Mouse (Mus musculus) brown adipose tissue, adult 24 weeks (tissue): ENCODE data around the gene Il20. TPM values are rescaled to one million over a fixed set of nuclear protein-coding genes. Genes with fewer than 3 reads are reported as not detected.

Experiments
- H3K27ac ChIP-seq: fragments of 200-500 bp; replicated peaks from 2 replicates; pipeline ENCODE4 v1.5.1; 2012; ENCODE audit warnings: low read depth, mild to moderate bottlenecking, low read length
- H3K4me1 ChIP-seq: fragments of 200-500 bp; 2 replicates; pipeline ENCODE4 v1.6.1; 2012; ENCODE audit warnings: low read length, mixed read lengths; ENCODE audit not compliant: control insufficient read depth, insufficient read depth, insufficient read length
- H3K4me3 ChIP-seq: fragments of 200-500 bp; 2 replicates; pipeline ENCODE4 v1.5.1; 2012; ENCODE audit warnings: low read depth, mild to moderate bottlenecking, low read length, moderate library complexity; ENCODE audit not compliant: insufficient read depth
- polyA plus RNA-seq: library from polyadenylated mRNA; stranded (reverse); fragments of >200 nt; gene quantifications from 2 replicates; pipeline ENCODE4 v1.2.4, GENCODE M21; 2012; ENCODE audit not compliant: missing spikeins, insufficient read depth, insufficient read length

Gene Il20
- polyA plus RNA-seq, result not detected in 2 replicates

DNA sequence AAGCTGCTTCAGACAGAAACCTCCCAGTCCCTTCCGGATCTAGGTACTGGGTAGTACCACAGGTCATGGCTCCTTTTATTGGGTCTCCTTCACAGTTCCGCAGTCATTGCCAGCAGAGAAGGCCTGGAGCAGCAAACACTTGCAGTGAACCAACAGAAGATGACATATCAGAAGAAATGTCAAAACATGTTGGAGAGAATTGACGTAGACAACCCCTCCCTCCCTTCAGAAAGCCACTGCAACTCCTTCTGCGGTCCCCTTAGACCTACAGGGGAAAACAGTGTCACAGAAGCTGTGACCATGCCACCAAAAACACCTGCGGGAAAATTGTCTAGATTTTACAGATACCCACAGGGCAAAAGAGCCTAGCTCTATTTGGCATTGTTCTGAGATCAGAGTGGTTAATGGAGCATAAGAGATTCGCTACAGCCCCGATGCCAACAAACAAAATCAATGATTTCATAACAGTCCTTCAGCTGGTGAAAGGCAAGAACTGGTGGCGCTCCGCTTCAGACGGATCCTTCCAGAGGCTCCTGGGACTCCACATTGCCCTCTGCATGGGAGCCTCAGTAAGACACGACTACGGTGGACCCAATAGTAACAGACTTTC is at the start of gene Il20:
Il20 (minus strand) TSS at position 51 of the 610 bp plus-strand sequence.
- Histone ChIP-seq H3K27ac (no peak within 1 kb of the TSS), H3K4me3 (no peak within 1 kb of the TSS), H3K4me1 (no peaks in the 10 kb centered on the region)

DNA sequence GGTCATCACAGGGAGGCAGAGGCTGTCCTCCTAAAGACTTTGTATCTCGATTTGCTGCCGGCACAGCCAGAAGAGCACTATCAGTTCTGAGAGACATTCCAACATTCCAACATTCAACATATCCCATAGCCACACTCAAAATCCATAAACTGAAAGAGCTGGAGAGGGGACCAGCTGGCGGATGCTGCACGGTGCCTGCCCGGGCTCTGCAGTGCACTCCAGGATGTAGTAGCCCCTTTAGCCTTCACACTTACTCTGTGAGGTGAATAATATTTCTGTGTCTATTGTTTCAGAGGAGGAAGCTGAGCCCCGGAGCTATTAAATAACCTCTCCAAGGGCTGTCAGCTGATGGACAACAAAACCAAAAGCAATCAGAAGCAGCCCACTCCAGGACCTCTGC is 35.7 kb upstream of the Il20 start:
- Histone ChIP-seq H3K4me3 (no peak overlapping the region), H3K27ac (no peak overlapping the region), H3K4me1 (no peaks in the 10 kb centered on the region)

DNA sequence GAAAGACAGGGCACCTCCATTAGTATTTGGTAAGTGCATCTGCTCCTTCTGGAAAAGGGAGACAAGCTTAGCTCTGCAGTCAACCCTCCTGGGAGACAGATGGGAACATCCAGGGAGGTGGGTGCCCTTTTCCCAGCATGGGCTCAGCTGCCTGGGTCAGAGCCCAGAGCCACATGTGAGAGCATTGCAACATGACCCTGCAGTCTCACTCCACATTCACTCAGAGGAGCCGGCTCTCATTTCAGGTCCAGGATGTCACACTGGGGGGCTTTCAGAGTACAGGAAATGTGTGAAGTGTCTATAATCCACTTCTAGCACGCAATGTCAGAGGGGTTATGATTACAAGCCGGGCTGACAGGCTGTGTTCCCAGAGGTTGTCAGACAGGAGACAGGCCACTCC is 30.6 kb upstream of the Il20 start:
- no peaks in the 10 kb centered on the region for H3K4me1 ChIP-seq
- H3K27ac ChIP-seq, result no peak overlapping the region
- H3K4me3 ChIP-seq, result no peak overlapping the region

DNA sequence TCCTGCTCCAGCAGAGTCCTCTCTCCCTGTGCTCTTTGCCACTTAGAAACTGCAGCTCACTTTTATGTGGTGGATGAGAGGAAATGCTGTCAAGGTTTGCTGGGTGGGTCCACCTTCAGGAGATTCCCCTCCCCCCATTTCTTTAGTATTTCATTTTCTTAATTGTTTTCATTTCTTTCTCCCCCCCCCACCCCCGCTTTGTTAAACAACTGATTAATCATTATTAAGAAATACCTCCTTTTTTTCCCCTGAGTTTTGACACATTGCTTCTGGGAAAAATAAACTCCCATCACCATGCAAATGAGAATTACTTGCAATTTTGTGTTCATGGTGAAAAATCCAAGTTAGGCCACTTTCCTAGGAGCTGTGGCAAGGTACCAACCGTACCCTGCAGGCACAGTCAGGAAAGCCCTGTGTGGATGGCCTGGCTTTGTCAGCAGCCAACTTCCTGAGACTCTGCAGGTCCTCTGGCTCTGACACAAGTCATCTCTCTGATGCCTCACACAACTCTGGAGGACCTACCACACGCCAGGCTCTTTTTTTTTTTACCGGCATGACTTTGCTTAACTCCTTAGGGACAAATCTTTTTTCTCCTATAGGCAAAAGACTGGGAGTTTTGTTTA is 28.9 kb upstream of the Il20 start, which contains the start of gene Il19:
Il19 (minus strand) TSS at position 51 of the 623 bp plus-strand sequence.
- H3K4me3 ChIP-seq, result no peak within 1 kb of the TSS
- no peaks in the 10 kb centered on the region for H3K4me1 ChIP-seq
- H3K27ac ChIP-seq, result no peak within 1 kb of the TSS

DNA sequence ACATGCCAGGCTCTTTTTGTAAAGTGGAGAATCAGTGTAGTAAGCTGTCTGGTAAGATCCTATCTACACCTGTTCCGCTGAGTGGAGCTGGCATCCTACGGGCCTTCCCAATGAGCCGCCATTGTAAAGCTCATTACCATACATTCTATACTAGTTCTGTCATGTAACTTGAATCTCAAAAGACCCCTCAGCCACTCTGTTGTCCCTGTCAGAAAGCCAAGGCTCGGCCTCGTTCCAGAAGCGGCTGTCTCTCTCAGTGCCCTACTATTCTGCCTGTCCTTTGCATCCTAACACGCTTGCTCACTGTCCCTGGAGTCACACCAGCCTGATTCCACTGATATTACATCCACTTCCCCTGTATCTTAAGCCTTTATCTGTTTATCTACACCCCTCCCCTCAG is 26.9 kb upstream of the Il20 start:
- H3K4me3 ChIP-seq, result no peak overlapping the region
- H3K27ac ChIP-seq, result no peak overlapping the region
- no peaks in the 10 kb centered on the region for H3K4me1 ChIP-seq

DNA sequence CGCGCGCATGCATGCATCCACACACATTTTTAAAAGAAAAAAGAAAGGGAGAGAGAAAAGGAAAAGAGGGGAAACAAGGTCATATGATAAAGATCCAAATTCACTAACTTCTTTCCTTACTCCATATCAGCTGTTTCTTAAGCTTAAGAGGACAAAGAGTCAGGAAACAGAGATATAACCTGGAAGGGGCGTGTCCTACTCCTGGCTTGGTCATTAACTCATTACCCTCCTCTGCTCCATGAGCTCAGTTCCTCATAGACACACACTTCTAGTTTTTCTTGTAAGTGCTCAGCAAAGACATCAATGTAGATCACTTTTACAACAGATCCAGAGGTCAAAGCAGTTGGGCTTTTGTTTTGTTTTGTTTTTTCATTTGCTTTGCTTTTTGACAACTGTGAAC is 25.9 kb upstream of the Il20 start:
- Histone ChIP-seq H3K4me3 (no peak overlapping the region), H3K27ac (no peak overlapping the region), H3K4me1 (no peaks in the 10 kb centered on the region)

DNA sequence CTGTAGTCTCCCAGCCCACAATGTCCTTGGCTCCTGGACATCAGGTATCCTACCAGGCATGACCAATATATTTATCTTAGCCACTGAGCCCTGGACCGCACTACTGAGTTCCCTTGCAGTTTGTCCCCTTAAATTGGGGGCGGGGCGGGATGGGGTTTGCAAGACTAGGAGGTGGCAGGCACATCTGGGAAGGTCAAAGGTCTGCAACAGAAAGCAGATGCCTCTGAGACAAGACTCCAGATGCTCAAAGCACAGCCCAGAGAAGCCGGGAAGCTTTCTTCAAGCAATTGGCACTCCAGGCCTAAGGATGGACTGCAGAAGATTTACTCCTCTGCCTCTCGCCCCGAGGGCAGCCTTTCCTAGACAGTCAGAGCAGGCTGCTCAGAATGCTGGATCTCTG is 25.1 kb upstream of the Il20 start:
- H3K4me1 ChIP-seq, result no peaks in the 10 kb centered on the region
- H3K27ac ChIP-seq, result no peak overlapping the region
- H3K4me3 ChIP-seq, result no peak overlapping the region

DNA sequence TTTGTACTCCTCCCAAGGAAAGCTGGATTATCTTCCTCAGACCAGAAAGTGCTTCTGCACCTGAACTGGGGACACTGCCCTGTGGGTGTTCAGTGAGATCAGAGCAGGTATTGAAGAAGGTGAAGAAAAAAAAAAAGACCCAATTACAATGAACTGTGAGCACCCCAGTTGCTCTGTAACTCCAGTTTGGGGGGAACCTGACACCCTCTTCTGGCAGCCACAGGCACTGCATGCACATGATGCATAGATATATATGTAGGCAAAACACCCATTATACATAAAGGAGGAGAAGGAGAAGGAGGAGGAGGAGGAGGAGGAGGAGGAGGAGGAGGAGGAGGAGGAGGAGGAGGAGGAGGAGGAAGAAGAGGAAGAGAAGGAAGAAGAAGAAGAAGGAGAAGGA is 15.2 kb upstream of the Il20 start:
- Histone ChIP-seq H3K4me1 (no peaks in the 10 kb centered on the region), H3K4me3 (no peak overlapping the region), H3K27ac (no peak overlapping the region)

DNA sequence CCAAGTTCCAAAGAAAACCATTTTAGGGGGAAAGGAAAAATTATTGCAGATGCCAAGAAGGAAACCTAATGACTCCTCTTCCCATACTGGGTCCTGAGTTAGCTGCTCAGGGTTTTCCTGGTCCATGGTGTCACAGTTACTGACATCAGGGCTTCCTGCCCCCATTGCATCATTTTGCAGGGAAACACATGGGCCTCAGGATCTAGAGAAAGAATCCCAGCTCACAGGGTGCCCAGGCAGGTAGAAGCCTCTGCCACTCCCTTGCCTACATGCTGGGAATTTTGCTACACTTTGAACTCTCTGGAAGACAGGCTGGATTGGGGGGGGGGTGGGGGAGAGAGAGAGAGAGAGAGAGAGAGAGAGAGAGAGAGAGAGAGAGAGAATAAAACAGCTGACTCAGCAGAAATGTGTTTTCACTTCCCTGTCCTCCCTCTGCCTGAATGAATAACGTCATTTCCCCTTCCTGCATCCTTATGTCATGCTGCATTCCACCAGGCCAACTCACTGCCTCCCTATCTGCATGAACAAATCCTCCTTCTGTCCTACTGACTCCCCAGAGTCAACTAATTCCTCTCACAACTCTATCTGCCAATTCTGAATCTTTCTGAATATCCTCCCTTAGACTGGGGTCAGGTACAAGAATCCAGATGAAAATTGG is 7.2 kb upstream of the Il20 start:
- Histone ChIP-seq H3K4me3 (no peak overlapping the region), H3K4me1 (no peaks in the 10 kb centered on the region), H3K27ac (no peak overlapping the region)

DNA sequence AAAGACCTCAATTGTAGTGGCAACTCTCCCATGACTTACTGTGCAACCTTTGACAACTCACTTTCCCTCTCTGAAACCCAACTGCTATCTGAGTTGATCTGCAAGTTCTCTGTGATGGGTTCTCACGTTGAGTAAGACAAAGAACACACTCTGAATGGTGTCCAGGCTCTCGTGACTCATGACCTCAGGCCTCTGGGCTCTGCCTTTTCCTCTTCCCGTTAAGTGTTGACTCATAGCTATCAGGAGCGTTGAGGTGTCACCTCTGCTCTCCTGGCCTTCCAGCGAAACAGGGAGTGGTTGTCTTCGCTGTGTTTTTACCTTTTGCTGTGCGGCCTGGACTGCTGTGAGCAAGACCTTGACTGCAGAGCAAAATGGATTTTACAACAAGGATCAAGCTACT is 8.7 kb downstream of the Il20 start:
- no peak overlapping the region for H3K4me3 ChIP-seq
- H3K4me1 ChIP-seq, result no peaks in the 10 kb centered on the region
- no peak overlapping the region for H3K27ac ChIP-seq

DNA sequence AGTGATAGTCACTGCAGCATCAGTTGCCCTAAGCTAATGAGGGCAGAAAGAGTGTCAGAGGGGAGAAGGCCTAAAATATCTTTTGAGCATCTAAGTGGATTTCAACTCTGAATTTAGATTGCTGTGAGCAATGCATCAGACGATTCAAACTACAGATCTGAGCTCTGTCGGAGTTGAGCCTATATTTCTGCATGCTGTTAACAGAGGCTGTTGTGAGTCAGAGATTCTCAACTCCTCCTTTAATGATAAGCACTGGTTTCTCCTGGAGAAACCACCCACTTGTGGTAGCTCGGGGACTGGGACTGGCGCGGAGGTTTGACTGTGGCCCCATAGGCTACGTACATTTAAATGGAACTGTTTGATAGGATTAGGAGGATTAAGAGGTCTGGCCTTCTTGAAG is 16.8 kb downstream of the Il20 start:
- Histone ChIP-seq H3K4me1 (no peaks in the 10 kb centered on the region), H3K27ac (no peak overlapping the region), H3K4me3 (no peak overlapping the region)

DNA sequence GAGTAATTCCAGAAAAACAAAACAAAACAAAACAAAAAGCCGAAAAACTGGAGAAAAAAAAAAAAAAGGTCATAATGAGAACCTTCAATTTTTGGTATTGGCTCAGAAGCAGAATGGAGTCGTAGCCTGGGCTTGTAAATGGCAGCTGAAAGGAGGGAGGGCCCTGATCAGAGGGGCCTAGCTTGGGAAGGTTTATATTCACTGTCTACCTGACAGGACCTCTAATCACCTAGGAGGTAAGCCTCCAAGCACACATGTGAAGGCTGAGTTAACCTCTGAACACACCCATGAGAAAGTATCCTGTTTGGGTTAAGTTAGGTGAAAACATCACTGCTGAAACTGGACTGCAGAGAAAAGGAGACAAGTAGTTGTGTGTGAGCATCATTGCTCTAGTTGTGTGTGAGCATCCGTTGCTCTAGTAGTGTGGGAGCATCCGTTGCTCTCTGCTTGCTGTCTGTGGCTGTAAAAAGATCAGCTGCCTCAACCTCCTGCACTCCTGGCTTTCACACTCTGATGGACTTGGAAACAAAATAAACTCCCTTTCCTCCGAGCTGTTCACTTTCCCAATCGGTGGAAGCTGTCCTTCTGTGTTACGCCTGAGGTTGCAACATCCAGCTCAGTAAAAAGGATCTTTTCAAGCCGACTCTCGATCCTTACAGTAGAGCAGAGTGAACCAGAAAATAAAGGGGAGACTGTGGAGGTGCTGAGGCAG is 17.8 kb downstream of the Il20 start:
- H3K4me1 ChIP-seq, result no peaks in the 10 kb centered on the region
- no peak overlapping the region for H3K27ac ChIP-seq
- H3K4me3 ChIP-seq, result no peak overlapping the region

DNA sequence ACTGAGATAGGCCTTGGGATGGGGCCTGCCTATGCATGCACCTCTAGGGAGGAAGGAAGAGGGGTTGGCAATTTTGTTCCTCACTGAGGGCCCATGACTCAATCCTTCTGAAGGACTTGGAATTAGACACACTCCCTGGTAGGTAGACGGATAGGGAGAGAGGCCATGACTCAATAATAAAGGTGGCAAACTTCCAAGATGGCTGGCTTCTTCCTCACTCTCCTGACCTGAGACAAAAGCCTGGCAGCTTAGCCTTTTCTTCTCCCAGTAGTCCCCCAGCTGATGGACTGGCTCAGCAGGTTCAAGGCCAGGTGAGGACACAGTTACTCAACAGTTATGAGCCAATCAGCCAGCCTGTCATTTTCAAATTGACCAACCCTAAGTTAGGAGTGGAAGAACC is 18.8 kb downstream of the Il20 start:
- Histone ChIP-seq H3K4me1 (no peaks in the 10 kb centered on the region), H3K27ac (no peak overlapping the region), H3K4me3 (no peak overlapping the region)

DNA sequence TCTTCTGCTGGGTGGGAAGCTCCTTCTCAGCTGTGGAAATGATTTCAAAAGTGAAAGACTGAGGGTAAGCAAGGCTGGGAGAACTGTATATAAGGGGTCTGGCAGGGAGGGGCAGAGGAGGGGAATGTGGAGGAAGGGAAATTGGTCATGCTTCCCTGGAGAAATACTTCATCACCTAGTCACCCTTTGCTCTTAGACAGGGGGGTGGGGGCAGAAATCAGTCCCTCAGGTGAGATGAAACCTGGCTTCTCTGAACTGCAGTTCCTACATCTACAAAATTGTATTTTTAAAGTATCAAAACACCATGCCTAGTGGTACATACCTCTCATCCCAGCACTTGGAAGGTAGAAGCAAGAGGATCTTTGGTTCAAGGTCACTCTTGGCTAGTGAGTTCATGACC is 23.9 kb downstream of the Il20 start, which contains the start of gene Il24:
Il24 (minus strand) TSS at position 101 of the 400 bp plus-strand sequence.
- Histone ChIP-seq H3K27ac (no peak within 1 kb of the TSS), H3K4me1 (no peaks in the 10 kb centered on the region), H3K4me3 (no peak within 1 kb of the TSS)

DNA sequence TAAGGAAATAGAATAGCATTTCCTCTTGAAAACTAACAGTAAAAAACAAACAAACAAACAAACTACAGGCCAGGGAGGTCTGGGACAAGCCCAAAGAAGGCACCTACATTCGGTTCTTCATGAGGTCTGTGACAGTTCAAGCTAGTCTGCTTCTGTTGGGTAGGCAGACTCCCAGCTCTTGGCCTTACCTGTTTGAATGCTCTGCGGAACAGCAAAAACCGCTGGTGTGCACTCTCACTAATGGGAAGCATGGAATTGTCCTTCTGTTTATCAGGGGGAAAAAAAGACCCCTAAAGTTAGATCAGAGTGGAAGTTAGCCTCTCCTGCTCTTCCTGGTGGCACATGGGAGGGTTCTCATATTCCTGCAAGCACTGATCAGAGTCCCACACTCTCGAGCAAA is 28.1 kb downstream of the Il20 start:
- Histone ChIP-seq H3K4me3 (no peak overlapping the region), H3K27ac (no peak overlapping the region), H3K4me1 (no peaks in the 10 kb centered on the region)
